Mouse (Mus musculus): ENCODE measurements at regions not wholly inside any gene's neighbourhood (a gene's known extent, or its start where the extent isn't known, plus 50 kb on each side); places are given as distances from the start of the nearest gene placed in this dataset.

- Histone ChIP-seq H3K27ac (ENCODE audit: insufficient read depth, low read depth) (no peak overlapping the region), H3K79me2 (replicated peaks; ENCODE audit: control insufficient read depth, extremely low read depth, insufficient read depth, poor library complexity, severe bottlenecking) (no peaks in the 10 kb centered on the region), H3K9ac (ENCODE audit: insufficient read depth, low read depth) (no peak overlapping the region), H3K36me3 (replicated peaks in 1 of 2; ENCODE audit: control insufficient read depth in 1 of 2, insufficient read depth in 1 of 2, low read length in 1 of 2) (no peaks in the 10 kb centered on the region), H3K4me2 (ENCODE audit: insufficient read depth, low read depth, poor library complexity, severe bottlenecking) (no peak overlapping the region), H3K4me1 (ENCODE audit: control insufficient read depth in 1 of 2, insufficient read depth in 2 of 2) (no peaks in the 10 kb centered on the region), H3K4me3 (replicated peaks in 1 of 3; ENCODE audit: low read depth in 2 of 3, low read length in 2 of 3, poor library complexity in 1 of 3) (no peak overlapping the region), H3K9me3 (replicated peaks; ENCODE audit: low read length) (peaks cover 37% of the 10 kb centered on the region), H3K27me3 (replicated peaks) (no peaks in the 10 kb centered on the region)
- no peak for DNase-seq (ENCODE audit: extremely low read depth)
- TF ChIP-seq RCOR1 (conservative IDR thresholded peaks at IDR 0.05; ENCODE audit: low read depth, low read length) = no peak
- TF ChIP-seq MEF2A (IDR thresholded peaks at IDR 0.05; ENCODE audit: borderline replicate concordance, low read depth, low read length) = no peak
- no peak for TF ChIP-seq SIN3A (IDR thresholded peaks at IDR 0.05; ENCODE audit: low read length)
- TF ChIP-seq ZKSCAN1 (IDR thresholded peaks at IDR 0.05; ENCODE audit: borderline replicate concordance, low read depth, low read length) = no peak
- no peak for TF ChIP-seq ZMIZ1 (IDR thresholded peaks at IDR 0.05; ENCODE audit: low read depth, low read length)
- TF ChIP-seq MAX (IDR thresholded peaks at IDR 0.05; ENCODE audit: low read length) = no peak
- dilution Hi-C loops (cut with MboI; ENCODE audit: extremely low pct_ligation_motif_present, extremely low pct_unique_long_range_greater_than_20kb, low sequenced_read_pairs) (no loop called here), in situ Hi-C loops (cut with MboI; ENCODE audit: low pct_ligation_motif_present, low pct_unique_long_range_greater_than_20kb, low sequenced_read_pairs) (no loop called here)
Measured at GRCm38 (mm10) chr10:99913001-99913845, 102.2 kb upstream of the Kitl start.

DNA sequence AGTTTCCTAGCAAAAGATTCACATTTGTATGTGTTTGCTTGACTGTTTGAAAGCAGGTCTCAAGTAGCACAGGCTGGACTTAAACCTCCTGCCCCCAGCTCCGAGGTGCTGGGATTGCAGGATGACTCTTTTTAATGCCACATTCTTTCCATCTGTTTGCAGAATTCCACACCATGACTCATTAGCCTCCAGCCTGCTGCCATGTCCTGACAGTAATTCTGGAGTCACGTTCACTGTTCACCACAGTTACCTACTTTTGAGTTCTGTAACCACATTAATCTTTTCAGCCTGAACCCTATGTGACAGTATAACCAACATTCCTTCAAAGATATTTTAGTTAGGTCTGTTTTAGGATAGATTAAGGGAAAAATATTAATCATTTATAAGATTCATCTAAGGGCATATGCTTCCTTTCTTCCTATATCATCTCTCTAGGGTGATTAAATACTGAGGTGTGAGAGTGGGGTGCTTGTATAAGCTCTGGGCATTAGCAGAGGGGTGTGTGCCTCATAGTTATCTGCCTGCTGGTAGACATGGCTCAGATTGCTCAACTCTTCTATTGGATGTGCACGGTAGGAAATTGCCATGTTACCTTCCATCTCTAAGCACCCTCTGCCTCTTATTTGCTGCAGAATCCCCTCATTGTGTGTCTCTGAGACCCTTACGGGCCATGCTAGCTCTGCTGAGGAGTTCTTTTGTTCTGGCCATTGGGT is 105.3 kb upstream of the Kitl start:
- no peak for DNase-seq (ENCODE audit: extremely low read depth)
- H3K9ac ChIP-seq (ENCODE audit: insufficient read depth, low read depth) = no peak overlapping the region
- no peak overlapping the region for H3K27ac ChIP-seq (ENCODE audit: insufficient read depth, low read depth)
- dilution Hi-C loops (cut with MboI; ENCODE audit: extremely low pct_ligation_motif_present, extremely low pct_unique_long_range_greater_than_20kb, low sequenced_read_pairs) (no loop called here), in situ Hi-C loops (cut with MboI; ENCODE audit: low pct_ligation_motif_present, low pct_unique_long_range_greater_than_20kb, low sequenced_read_pairs) (no loop called here)
- TF ChIP-seq JUN (IDR thresholded peaks at IDR 0.05; ENCODE audit: insufficient read depth, low read depth, low read length) = no peak
- no peak for TF ChIP-seq RCOR1 (conservative IDR thresholded peaks at IDR 0.05; ENCODE audit: low read depth, low read length)
- no peak for TF ChIP-seq ZC3H11A (IDR thresholded peaks at IDR 0.05; ENCODE audit: low read depth, low read length)
- TF ChIP-seq EP300 (IDR thresholded peaks at IDR 0.05; ENCODE audit: low read length) = no peak
- no peak overlapping the region for H3K4me2 ChIP-seq (ENCODE audit: insufficient read depth, low read depth, poor library complexity, severe bottlenecking)
- H3K27me3 ChIP-seq (replicated peaks) = no peaks in the 10 kb centered on the region
- H3K4me1 ChIP-seq (ENCODE audit: control insufficient read depth in 1 of 2, insufficient read depth in 2 of 2) = no peaks in the 10 kb centered on the region
- no peaks in the 10 kb centered on the region for H3K36me3 ChIP-seq (replicated peaks in 1 of 2; ENCODE audit: control insufficient read depth in 1 of 2, insufficient read depth in 1 of 2, low read length in 1 of 2)
- H3K4me3 ChIP-seq (replicated peaks in 1 of 3; ENCODE audit: low read depth in 2 of 3, low read length in 2 of 3, poor library complexity in 1 of 3) = no peak overlapping the region
- no peaks in the 10 kb centered on the region for H3K79me2 ChIP-seq (replicated peaks; ENCODE audit: control insufficient read depth, extremely low read depth, insufficient read depth, poor library complexity, severe bottlenecking)
- peaks cover 40% of the 10 kb centered on the region for H3K9me3 ChIP-seq (replicated peaks; ENCODE audit: low read length)

- H3K4me3 ChIP-seq (replicated peaks in 1 of 3; ENCODE audit: low read depth in 2 of 3, low read length in 2 of 3, poor library complexity in 1 of 3) = no peak overlapping the region
- no peaks in the 10 kb centered on the region for H3K27me3 ChIP-seq (replicated peaks)
- no peak for TF ChIP-seq ZMIZ1 (IDR thresholded peaks at IDR 0.05; ENCODE audit: low read depth, low read length)
- TF ChIP-seq MAX (IDR thresholded peaks at IDR 0.05; ENCODE audit: low read length) = no peak
- TF ChIP-seq MEF2A (IDR thresholded peaks at IDR 0.05; ENCODE audit: borderline replicate concordance, low read depth, low read length) = no peak
- TF ChIP-seq JUN (IDR thresholded peaks at IDR 0.05; ENCODE audit: insufficient read depth, low read depth, low read length) = no peak
- no peak for TF ChIP-seq CTCF (conservative IDR thresholded peaks at IDR 0.05 in 1 of 2, IDR thresholded peaks at IDR 0.05 in 1 of 2; ENCODE audit: low read depth in 2 of 2, low read length in 2 of 2)
- no peak for TF ChIP-seq BHLHE40 (IDR thresholded peaks at IDR 0.05; ENCODE audit: low read depth, low read length)
- H3K27ac ChIP-seq (ENCODE audit: insufficient read depth, low read depth) = no peak overlapping the region
- H3K9me3 ChIP-seq (replicated peaks; ENCODE audit: low read length) = peaks cover 34% of the 10 kb centered on the region
- H3K4me1 ChIP-seq (ENCODE audit: control insufficient read depth in 1 of 2, insufficient read depth in 2 of 2) = no peaks in the 10 kb centered on the region
- H3K9ac ChIP-seq (ENCODE audit: insufficient read depth, low read depth) = no peak overlapping the region
- H3K79me2 ChIP-seq (replicated peaks; ENCODE audit: control insufficient read depth, extremely low read depth, insufficient read depth, poor library complexity, severe bottlenecking) = no peaks in the 10 kb centered on the region
- dilution Hi-C loops (cut with MboI; ENCODE audit: extremely low pct_ligation_motif_present, extremely low pct_unique_long_range_greater_than_20kb, low sequenced_read_pairs) (no loop called here), in situ Hi-C loops (cut with MboI; ENCODE audit: low pct_ligation_motif_present, low pct_unique_long_range_greater_than_20kb, low sequenced_read_pairs) (no loop called here)
- no peak overlapping the region for H3K4me2 ChIP-seq (ENCODE audit: insufficient read depth, low read depth, poor library complexity, severe bottlenecking)
- H3K36me3 ChIP-seq (replicated peaks in 1 of 2; ENCODE audit: control insufficient read depth in 1 of 2, insufficient read depth in 1 of 2, low read length in 1 of 2) = no peaks in the 10 kb centered on the region
- DNase-seq (ENCODE audit: extremely low read depth) = no peak
Measured at GRCm38 (mm10) chr10:99908044-99908443, 107.4 kb upstream of the Kitl start.

Measured in CH12.LX (cell line).